Mouse (Mus musculus) layer of hippocampus, adult 18-20 months (tissue): Measurements from ENCODE around the gene Sept7. TPM values are rescaled to one million over a fixed set of nuclear protein-coding genes. Genes with fewer than 3 reads are reported as not detected.
"Not testable (repeated sequence)": the region's sequence is repeated elsewhere in the genome, so short reads cannot be mapped to it uniquely, and the experiment has no call there.

Experiments
- DNase-seq, 2 experiments: peaks; one replicate each; pipeline ENCODE4 v3.0.0; 2022; ENCODE audit warnings: low spot score in 2 of 2
- long read RNA-seq: library from polyadenylated mRNA; stranded (forward); transcript quantifications from one replicate; pipeline ENCODE4 v2.0.0, GENCODE M21; 2021
- total RNA-seq, 2 experiments: library from RNA; stranded (reverse); gene quantifications; 2 replicates each; pipeline ENCODE4 v1.2.3; 2021

The Sept7 gene
- total RNA-seq: 100 to 1,000 TPM; 263 to 279 TPM
- long read RNA-seq, partial matches to known transcripts: 8 of 363 reads
- long read RNA-seq, other reads (novel, unspliced or antisense): 355 of 363 reads

- peak; percentile 99 to 100 for DNase-seq
These were observed at the start of gene Sept7 for GRCm38 (mm10) chr9:25252283-25252726. Gene Sept7 (plus strand): TSS chr9:25252439.

- DNase-seq: peak in 1 of 2 experiments; percentile 26
These were observed 44.0 kb upstream of the Sept7 start for GRCm38 (mm10) chr9:25208087-25208803.

- DNase-seq: no peak
These were observed 39.7 kb upstream of the Sept7 start for GRCm38 (mm10) chr9:25212309-25213163.

- DNase-seq: no peak
These were observed 39.1 kb upstream of the Sept7 start for GRCm38 (mm10) chr9:25213164-25213557.

GRCm38 (mm10) chr9:25215411-25215810, 36.8 kb upstream of the Sept7 start:
- no peak for DNase-seq

- no peak for DNase-seq
These were observed 36.0 kb upstream of the Sept7 start for GRCm38 (mm10) chr9:25216210-25216609.

- peak in 1 of 2 experiments; percentile 49 for DNase-seq
These were observed 33.3 kb upstream of the Sept7 start for GRCm38 (mm10) chr9:25218954-25219353.

GRCm38 (mm10) chr9:25219882-25220281, 32.4 kb upstream of the Sept7 start:
- no peak for DNase-seq

GRCm38 (mm10) chr9:25224959-25225358, 27.3 kb upstream of the Sept7 start:
- DNase-seq: peak; percentile 36 to 75

GRCm38 (mm10) chr9:25229740-25230139, 22.5 kb upstream of the Sept7 start:
- DNase-seq: no peak

GRCm38 (mm10) chr9:25230213-25231039, 21.8 kb upstream of the Sept7 start:
- no peak for DNase-seq

- no peak for DNase-seq
These were observed 11.2 kb upstream of the Sept7 start for GRCm38 (mm10) chr9:25241065-25241464.

GRCm38 (mm10) chr9:25241783-25242182, 10.5 kb upstream of the Sept7 start:
- DNase-seq: not testable (repeated sequence)

GRCm38 (mm10) chr9:25242266-25242665, 10.0 kb upstream of the Sept7 start:
- no peak for DNase-seq

- DNase-seq: no peak
These were observed 8.1 kb upstream of the Sept7 start for GRCm38 (mm10) chr9:25243926-25244657.

- DNase-seq: no peak
These were observed 7.1 kb upstream of the Sept7 start for GRCm38 (mm10) chr9:25245125-25245524.

- peak in 1 of 2 experiments; percentile 22 for DNase-seq
These were observed 5.7 kb upstream of the Sept7 start for GRCm38 (mm10) chr9:25246508-25246907.

- DNase-seq: no peak
These were observed 1.1 kb upstream of the Sept7 start for GRCm38 (mm10) chr9:25251174-25251573.

GRCm38 (mm10) chr9:25251611-25252282, 492 bp upstream of the Sept7 start:
- DNase-seq: peak; percentile 87 to 93
